Mouse (Mus musculus) fibroblast of lung, adult 2 months (primary cell): ENCODE measurements around the gene Rft1.
"Not testable (repeated sequence)": the region's sequence is repeated elsewhere in the genome, so short reads cannot be mapped to it uniquely, and the experiment has no call there.

Source experiments
- DNase-seq: peaks from one replicate; pipeline ENCODE4 v3.0.0-alpha.2; 2011; ENCODE audit warnings: low read depth

The Rft1 gene

GRCm38 (mm10) chr14:30671986-30672312, 17.8 kb downstream of the Rft1 start:
- peak; percentile 78 for DNase-seq

DNA sequence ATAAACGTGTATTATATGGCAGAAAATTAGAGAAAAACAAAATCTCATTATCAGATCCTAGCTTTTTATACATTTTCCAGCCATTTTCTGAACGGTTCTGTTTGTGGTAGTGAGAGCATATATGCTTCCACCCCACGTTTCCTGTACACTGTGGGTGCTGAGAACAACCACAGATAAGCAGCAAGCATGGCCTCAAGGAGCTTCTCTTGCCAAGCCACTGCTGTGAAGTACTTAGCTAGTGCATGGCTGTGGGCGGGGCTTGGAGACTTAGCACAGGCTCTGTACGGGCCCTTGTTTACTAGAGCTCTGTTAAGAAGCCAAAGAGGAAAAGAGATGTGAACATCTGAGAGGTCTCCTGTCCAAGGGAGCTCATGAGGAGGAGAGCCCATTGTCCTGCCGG, 20.8 kb downstream of the Rft1 start:
- DNase-seq, result no peak

DNA sequence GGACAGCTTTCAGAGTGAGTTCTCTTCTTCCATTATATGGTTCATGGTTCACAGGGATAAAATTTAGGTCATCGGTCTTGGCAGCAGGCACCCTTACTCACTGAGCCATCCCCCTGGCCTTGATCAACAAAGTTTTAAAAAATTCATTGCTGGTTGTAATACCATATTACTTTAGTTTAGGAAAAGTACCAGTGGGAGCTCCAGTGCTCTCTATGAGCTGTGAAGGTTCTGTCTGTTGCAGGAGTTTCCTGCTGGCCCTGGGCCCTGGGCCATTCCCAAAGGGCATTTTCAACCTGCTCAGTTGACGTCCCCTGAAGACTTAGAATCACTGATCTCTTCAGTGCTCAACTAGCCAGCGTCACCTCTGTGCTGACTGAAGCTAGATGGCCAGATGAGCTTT, 28.0 kb downstream of the Rft1 start:
- DNase-seq, result no peak

DNA sequence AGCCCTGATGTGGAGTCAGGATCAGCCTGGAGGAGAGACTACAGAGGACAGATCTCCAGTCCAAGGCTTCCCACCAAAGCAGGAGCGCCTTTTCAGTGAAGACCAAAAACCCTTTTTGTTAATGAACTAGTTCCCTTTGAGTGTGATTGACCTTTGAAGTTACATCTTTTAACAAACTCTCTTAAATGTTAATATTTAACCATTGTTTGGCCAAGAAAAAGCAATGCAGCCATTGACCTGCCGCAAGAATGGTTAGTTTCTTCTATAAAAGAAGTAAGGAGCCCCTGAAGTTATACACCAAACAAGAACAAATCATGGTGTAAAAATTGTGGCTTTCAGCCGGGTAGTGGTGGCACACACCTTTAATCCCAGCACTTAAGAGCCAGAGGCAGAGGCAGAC, 36.5 kb downstream of the Rft1 start:
- DNase-seq, result no peak

GRCm38 (mm10) chr14:30692439-30692838, 38.3 kb downstream of the Rft1 start:
- DNase-seq, result no peak

DNA sequence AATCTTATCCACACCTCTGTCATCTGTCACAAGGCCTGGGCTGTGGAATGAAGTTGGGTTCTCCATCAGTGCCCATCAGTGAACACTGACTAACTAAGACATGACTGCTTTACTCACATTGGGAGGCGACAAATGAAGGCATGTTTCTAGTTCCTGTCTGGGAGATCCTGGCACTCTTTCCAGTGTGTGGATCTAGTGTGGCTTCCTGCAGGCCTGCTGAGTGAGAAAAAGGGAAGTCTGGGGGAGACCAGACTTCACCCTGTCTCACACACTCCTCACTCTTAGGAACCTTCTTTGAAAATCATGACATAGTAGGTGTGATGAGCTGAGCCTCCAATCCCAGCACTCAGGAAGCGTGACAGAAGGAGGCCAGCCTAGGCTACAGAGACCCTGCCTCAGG, 40.6 kb downstream of the Rft1 start:
- DNase-seq, result no peak

DNA sequence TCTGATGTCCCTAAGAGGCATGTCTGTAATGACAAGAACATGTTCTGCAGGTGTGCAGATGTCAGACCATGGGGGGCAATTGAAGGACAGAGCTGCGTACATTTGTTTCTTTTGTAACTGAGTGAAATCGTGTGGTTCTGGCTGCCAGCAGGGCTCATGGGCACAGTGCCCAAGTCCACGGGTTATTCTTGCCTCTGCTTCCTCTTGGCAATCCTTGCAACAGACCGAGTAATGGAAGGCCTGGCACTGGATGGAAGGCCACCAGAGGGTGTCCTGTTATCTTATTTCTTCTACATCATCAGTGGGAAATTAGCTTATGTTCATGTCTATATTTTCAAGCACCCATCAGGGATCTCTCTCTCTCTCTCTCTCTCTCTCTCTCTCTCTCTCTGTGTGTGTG, 41.4 kb downstream of the Rft1 start:
- peak; percentile 79 for DNase-seq

- no peak for DNase-seq
Observed at GRCm38 (mm10) chr14:30697407-30698052, 43.4 kb downstream of the Rft1 start.

DNA sequence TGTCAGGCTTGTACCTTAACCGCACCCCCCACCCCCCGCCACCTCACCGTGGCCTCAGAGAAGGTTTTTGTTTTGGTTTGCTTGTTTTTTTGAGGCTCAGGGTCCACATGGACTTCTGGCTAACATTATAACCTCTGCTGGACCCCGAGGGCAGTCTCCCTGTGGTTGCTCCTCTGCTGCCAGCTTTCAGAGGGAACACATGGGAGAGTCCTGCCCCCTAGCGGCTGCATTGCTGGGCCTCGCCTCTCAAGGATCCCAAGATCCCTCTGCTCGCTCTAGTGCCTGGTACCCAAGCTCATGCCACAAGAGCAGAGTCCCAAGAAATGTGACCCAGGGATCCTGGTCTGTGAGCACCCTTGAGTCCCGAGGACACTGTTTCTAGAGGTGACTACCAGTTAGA, 45.5 kb downstream of the Rft1 start:
- DNase-seq, result no peak

DNA sequence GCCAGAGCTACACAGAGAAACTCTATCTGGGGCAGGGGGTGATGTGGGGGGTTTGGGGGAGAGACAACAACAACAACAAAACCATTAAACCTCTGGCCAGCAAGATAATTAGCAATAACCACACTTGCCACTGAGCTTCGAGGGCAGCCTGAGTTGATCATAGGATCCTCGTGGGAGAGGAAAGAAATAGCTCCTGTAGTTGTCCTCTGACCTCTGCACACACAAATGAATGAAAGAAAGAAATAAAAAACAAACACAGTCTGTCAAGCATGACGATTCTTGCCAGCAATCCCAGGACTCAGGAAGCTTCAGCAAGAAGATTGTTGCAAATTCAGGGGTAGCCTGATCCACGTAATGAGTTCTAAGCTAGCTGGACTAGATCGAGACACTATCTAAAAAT, 48.4 kb downstream of the Rft1 start:
- no peak for DNase-seq

GRCm38 (mm10) chr14:30703079-30703478, 48.9 kb downstream of the Rft1 start:
- DNase-seq, result no peak

- DNase-seq, result no peak
Observed at GRCm38 (mm10) chr14:30704098-30704855, 50.1 kb downstream of the Rft1 start.

GRCm38 (mm10) chr14:30711892-30712291, 57.7 kb downstream of the Rft1 start:
- no peak for DNase-seq

DNA sequence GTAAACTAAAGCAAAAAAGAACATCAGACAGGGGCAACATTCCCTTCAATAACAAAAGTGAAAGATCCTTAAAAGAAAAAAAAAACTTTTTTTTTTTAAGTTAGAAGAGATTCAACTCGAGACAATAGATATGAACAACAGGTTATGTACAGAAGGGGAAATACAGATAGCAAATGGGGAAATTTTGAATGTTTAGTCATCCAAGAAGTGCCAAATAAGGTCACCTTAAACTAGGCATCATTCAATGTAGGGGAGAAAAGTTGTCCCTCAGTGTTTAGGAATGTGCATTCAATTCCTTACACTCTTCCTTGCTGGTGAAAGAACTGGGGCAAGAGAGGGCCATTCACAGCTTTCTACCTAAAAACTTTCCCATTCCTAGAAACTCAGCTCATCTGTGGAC, 59.6 kb downstream of the Rft1 start:
- no peak for DNase-seq

DNA sequence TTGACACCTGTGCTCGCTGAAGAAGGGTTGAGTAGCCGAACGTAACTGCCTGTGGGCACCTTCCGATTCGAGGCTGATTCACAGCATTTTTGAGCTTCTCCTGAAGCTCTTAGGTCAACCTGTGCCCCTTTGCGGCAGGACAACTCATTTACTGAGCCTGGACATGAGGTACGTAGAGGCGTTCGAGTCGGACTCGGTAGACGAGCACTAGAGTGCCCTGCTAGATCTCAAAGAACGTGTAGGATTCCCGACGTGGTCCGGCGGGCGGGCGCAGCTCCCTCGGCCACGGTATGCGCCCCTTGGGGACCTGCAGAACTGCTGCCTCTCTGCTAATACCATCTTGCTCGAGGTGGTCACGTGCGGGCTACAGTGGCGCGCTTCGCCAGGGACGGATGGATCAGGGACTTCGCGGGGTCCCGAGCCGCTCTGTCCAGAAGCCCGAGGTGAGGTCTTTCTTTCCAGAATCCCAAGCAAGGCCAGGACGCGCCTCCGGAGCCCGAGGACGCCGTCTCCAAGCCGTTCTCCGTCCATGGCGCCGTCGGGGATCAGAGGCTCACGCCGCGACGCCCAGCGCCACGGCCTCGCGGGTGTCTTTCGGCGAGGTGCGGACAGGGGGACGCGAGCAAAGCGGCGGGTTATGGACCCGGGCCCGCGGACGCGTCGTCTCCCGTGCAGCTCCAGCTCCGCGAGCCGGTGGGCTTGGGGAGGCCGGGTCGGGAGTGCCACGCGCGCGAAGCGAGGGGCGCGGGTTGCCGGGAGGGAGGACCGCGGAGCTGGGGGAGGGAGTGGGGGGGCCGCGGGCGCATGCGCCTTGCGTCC, 60.8 kb downstream of the Rft1 start, which contains the start of gene Sfmbt1:
Gene Sfmbt1 (plus strand): TSS at position 51 of the 819 bp plus-strand sequence.
- DNase-seq, result no peak

DNA sequence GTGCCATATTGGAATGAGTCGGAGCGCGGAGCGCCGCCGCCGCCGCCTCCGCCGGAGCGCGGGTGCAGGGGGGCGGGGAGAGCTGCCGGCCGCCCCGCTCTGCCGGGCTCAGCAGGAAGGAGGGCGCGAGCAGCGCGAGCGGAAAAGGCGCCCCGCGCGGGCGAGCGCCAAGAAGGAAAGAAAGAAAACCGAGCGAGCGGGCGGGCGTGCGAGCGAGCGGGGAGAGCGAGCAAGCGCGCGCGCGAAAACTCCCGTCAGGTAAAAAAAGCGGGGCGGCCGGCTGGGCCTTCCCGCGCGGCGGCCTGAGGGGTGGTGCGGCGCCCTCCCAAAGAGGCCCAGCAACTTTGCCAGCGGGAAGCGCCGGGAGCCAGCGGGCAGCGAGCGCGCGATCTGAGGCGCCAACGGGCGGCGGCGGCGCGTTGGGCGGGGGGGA, 61.5 kb downstream of the Rft1 start:
- no peak for DNase-seq

DNA sequence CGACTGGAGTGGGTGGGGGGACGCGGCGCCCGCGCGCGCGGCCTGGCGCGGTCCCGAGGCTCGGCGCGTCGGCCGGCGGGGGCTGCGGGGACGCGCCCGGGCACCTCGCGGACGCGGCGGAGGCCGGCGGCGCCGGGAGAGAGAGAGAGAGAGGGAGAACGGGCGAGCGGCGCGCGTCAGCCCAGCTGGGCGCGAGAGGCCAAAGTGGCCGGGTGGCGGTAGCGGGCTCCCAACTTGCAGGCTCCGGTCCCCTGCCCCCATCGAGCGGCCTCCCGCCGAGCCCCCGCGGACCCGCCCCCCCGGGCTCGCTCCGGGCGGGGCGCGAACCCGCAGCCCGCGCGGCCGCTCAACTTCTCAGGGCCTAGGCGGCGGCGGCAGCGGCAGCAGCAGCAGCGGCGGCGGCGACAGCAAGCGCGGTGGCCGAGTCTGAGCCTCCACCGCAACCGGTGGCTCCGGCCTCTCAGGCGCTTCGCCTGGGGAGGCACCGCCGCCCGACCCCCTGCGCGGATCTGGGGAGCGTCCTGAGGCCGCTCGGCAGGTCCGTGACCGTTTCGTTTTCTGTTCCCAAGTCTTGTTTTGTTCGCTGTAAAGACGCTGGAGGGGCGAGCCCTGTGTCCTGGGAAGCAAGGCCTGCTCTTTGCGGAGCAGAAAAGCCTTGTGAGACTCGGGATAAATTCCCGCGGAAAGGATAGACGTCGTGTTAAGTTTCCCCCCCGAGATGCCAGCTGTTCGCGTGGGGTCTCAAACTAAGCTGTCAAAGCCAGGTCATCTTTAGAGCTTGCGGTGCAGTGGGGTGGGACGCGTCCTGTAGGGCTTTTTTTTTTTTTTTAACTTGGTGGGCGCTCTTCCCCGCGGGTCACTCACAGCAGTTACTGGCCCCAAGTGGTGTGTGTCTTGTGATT, 62.1 kb downstream of the Rft1 start:
- no peak for DNase-seq

DNA sequence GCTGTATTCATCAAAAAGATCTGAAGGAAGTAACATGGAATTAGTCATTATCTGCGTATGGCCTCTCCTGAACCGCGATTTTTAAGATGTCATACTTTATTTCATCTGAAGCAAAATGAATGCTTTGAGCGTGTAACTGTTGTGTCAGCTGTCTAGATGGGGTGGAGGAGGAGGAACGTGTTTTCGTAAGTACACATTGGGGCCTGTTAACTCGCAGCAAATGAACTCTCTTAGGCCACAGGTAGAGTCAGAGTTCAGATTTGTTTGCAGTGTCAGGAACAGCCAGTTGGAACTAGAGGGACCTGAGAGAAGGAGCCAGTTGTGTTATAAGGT, 62.8 kb downstream of the Rft1 start:
- DNase-seq, result no peak

DNA sequence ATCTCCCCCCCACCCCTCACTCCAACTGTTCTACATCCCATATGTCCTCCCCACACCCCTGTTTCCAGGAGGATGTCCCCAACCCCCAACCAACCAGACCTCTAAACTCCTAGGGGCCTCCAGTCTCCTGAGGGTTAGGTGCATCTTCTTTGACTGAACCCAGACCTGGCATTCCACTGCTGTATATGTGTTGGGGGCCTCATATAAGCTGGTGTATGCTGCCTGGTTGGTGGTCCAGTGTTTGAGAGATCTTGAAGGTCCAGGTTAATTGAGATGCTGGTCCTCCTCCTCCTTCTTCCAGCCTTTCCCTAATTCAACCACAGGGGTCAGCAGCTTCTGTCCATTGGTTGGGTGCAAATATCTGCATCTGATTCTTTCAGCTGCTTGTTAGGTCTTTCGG, 64.5 kb downstream of the Rft1 start:
- DNase-seq, result not testable (repeated sequence)

GRCm38 (mm10) chr14:30719514-30719913, 65.4 kb downstream of the Rft1 start:
- DNase-seq, result no peak

DNA sequence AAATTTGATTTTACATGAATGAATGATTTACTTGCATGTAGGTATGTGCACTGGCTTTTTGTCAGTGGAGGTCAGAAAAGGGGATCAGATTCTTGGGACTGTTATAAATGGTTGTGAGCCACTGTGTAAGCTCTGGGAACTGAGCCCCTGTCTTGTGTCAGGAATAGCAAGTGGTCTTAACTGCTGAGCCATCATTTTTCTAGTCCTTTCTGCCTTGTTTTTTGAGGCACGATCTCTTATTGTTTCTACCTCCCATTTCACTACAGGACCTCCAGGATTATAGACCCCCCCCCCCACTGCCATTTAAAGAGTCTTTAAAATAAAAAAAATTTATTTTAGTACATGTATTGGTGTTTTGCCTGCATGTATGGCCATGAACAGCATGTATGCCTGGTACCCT, 67.7 kb downstream of the Rft1 start:
- DNase-seq, result no peak

- DNase-seq, result no peak
Observed at GRCm38 (mm10) chr14:30722406-30722805, 68.2 kb downstream of the Rft1 start.
